Mouse (Mus musculus) hindbrain, embryonic 12.5 days (tissue): ENCODE results near the gene Olfr1061. TPM values are rescaled to one million over a fixed set of nuclear protein-coding genes. Genes with fewer than 3 reads are reported as not detected.
"Not testable (repeated sequence)": the region's sequence is repeated elsewhere in the genome, so short reads cannot be mapped to it uniquely, and the experiment has no call there.

Source experiments
- ATAC-seq: fragments of 200-750 bp; cut with Nextera tagmentation; 2 replicates; pipeline ENCODE4 v1.8.0; 2017; ENCODE audit warnings: moderate TSS enrichment; ENCODE audit not compliant: low FRiP score
- H3K27ac ChIP-seq: fragments of 300-500 bp; sonication (generic); 2 replicates; pipeline ENCODE4 v1.5.1; 2016; ENCODE audit warnings: mild to moderate bottlenecking
- H3K27me3 ChIP-seq: fragments of 300-500 bp; sonication (generic); 2 replicates; pipeline ENCODE4 v1.6.1; 2016; ENCODE audit warnings: mild to moderate bottlenecking
- H3K36me3 ChIP-seq: fragments of 300-500 bp; sonication (generic); 2 replicates; pipeline ENCODE4 v1.6.1; 2016; ENCODE audit warnings: mild to moderate bottlenecking
- H3K4me1 ChIP-seq: fragments of 300-500 bp; sonication (generic); 2 replicates; pipeline ENCODE4 v1.6.1; 2016
- H3K4me2 ChIP-seq: fragments of 300-500 bp; sonication (generic); replicated peaks from 2 replicates; pipeline ENCODE4 v1.6.1; 2016; ENCODE audit warnings: mild to moderate bottlenecking
- H3K4me3 ChIP-seq: fragments of 300-500 bp; sonication (generic); 2 replicates; pipeline ENCODE4 v1.5.1; 2016; ENCODE audit warnings: mild to moderate bottlenecking
- H3K9ac ChIP-seq: fragments of 300-500 bp; sonication (generic); 2 replicates; pipeline ENCODE4 v1.6.1; 2016; ENCODE audit warnings: mild to moderate bottlenecking, moderate library complexity
- H3K9me3 ChIP-seq: fragments of 300-500 bp; sonication (generic); replicated peaks from 2 replicates; pipeline ENCODE4 v1.6.1; 2016; ENCODE audit warnings: mild to moderate bottlenecking
- WGBS: fragments of 180-500 bp; shearing (Covaris S2); methylation state at CpG from one replicate; pipeline ENCODE4 v1.1.7; 2016; 5-methylcytosine and 5-hydroxymethylcytosine counted together
- polyA plus RNA-seq: library from polyadenylated mRNA; unstranded; fragments of >200 nt; fragmentation: Nextera tagmentation; extraction: Ambion mirVana; gene quantifications from 2 replicates; pipeline ENCODE4 v1.2.1, GENCODE M21; 2016

The Olfr1061 gene
- not detected in 2 replicates for polyA plus RNA-seq

DNA sequence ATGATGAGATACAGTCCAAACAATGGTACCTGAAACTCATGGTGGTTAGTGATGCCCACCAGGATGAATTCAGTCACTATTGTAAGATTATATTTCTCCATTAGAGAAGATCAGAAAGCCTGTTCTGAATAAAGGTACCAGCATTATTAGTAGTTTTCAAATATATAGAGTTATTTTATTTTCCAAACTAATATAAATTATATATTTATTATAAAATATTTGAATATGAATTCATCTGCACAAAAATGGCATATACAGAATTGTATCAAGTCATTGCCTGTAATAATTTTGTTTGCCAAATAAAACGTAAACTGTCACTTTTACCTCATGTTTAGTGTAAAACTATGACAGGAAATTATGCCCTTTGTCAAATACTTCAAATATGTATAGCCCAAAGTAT lies at the start of gene Olfr1061:
Gene Olfr1061 (minus strand): TSS at position 101 of the 400 bp plus-strand sequence.
- H3K27ac ChIP-seq = no peak within 1 kb of the TSS
- H3K4me2 ChIP-seq = no peak within 1 kb of the TSS
- no peaks in the 10 kb centered on the region for H3K27me3 ChIP-seq
- no peaks in the 10 kb centered on the region for H3K4me1 ChIP-seq
- WGBS = 78% methylated on average over 1 of the region's 1 CpGs
- no peak within 1 kb of the TSS for H3K9ac ChIP-seq
- no peaks in the 10 kb centered on the region for H3K36me3 ChIP-seq
- H3K4me3 ChIP-seq = no peak within 1 kb of the TSS
- H3K9me3 ChIP-seq = no peaks in the 10 kb centered on the region
- ATAC-seq = no peak

DNA sequence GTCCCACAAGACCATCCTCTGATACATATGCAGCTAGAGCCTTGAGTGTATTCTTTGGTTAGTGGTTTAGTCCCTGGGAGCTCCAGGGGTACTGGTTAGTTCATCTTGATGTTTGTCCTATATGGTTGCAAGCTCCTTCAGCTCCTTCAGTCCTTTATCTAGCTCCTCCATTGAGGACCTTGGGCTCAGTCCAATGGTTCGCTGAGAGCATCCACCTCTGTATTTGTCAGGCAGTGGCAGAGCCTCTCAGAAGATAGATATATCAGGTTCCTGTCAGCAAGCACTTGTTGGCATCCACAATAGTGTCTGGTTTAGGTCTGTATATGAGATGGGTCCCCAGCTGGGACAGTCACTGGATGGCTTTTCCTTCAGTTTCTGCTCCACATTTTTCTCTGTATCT lies 46.6 kb upstream of the Olfr1061 start:
- Histone ChIP-seq H3K36me3 (no peaks in the 10 kb centered on the region), H3K27ac (no peak overlapping the region), H3K9me3 (no peaks in the 10 kb centered on the region), H3K27me3 (no peaks in the 10 kb centered on the region), H3K4me3 (no peak overlapping the region), H3K4me2 (no peak overlapping the region), H3K9ac (no peak overlapping the region), H3K4me1 (no peaks in the 10 kb centered on the region)
- 90% methylated on average over 1 of the region's 1 CpGs for WGBS
- ATAC-seq = no peak

GRCm38 (mm10) chr2:86456169-86456568 lies 42.3 kb upstream of the Olfr1061 start, which contains the start of gene Olfr1066:
Gene Olfr1066 (minus strand): TSS chr2:86456269.
- no peak within 1 kb of the TSS for H3K4me2 ChIP-seq
- no peaks in the 10 kb centered on the region for H3K36me3 ChIP-seq
- H3K9me3 ChIP-seq = no peaks in the 10 kb centered on the region
- H3K4me1 ChIP-seq = no peaks in the 10 kb centered on the region
- no peak within 1 kb of the TSS for H3K4me3 ChIP-seq
- no peak within 1 kb of the TSS for H3K27ac ChIP-seq
- ATAC-seq = no peak
- H3K9ac ChIP-seq = no peak within 1 kb of the TSS
- H3K27me3 ChIP-seq = no peaks in the 10 kb centered on the region
- 88% methylated on average over 1 of the region's 1 CpGs for WGBS

- ATAC-seq, H3K9me3 ChIP-seq, H3K27ac ChIP-seq, H3K9ac ChIP-seq, H3K4me2 ChIP-seq, H3K27me3 ChIP-seq, H3K36me3 ChIP-seq, H3K4me1 ChIP-seq, H3K4me3 ChIP-seq: not testable (repeated sequence)
- 83% methylated on average over 1 of the region's 1 CpGs for WGBS
Observed at GRCm38 (mm10) chr2:86450491-86450890, 36.6 kb upstream of the Olfr1061 start, which contains the start of gene Olfr1065. Gene Olfr1065 (minus strand): TSS chr2:86450591.

- not testable (repeated sequence) for H3K36me3 ChIP-seq, ATAC-seq, H3K9me3 ChIP-seq, H3K4me1 ChIP-seq, H3K4me3 ChIP-seq, H3K27ac ChIP-seq, H3K27me3 ChIP-seq, H3K9ac ChIP-seq, H3K4me2 ChIP-seq
- WGBS = 38% methylated on average over 1 of the region's 1 CpGs
Observed at GRCm38 (mm10) chr2:86442101-86442500, 28.3 kb upstream of the Olfr1061 start.

DNA sequence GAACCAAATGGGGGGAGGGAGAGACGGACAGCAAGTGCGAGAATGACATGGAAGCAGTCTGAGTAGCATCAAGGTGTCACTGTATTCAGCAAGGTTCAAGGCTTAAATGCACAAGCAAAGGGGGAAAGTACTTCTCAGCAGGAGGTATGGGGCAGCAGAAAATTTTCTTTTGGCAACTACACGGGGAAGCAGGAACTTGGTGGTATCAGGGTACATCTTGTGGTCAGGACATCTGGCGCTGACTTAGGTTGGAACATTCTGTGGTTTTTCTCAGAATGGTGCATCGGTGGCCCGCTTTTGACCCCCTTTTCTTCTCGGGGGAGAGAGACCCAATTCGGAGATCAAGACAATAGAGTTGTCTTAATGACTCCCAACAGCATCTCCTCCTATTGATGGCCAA lies 14.7 kb upstream of the Olfr1061 start:
- not testable (repeated sequence) for H3K27me3 ChIP-seq, H3K4me2 ChIP-seq
- WGBS = 89% methylated on average over 8 of the region's 8 CpGs

DNA sequence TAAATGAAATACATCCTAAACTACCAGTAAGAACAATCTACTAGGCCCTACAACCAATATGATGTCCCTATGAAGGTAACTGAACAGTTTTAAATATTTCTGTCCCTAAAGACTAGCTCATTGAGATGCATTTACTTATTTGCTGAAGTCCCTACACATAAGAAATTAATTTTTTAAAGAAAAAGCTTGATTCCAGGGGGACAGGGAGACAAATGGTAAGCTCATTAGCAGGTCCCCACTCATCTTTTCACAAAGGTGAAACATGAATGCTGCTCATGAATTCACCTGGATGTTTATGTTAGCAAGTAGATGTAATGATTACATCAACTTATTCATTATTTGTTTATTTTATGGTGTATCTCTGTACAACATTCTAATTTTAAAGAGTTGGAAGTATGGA lies 12.8 kb upstream of the Olfr1061 start, which contains the start of gene Olfr1062:
Gene Olfr1062 (minus strand): TSS at position 101 of the 400 bp plus-strand sequence.
- not testable (repeated sequence) for H3K9me3 ChIP-seq, H3K27ac ChIP-seq, H3K9ac ChIP-seq, H3K36me3 ChIP-seq, H3K4me1 ChIP-seq, ATAC-seq, H3K4me3 ChIP-seq, H3K27me3 ChIP-seq, H3K4me2 ChIP-seq

More for the DNA sequence above, 14.7 kb upstream of the Olfr1061 start:
- not testable (repeated sequence) for H3K27ac ChIP-seq, H3K36me3 ChIP-seq, H3K4me1 ChIP-seq, H3K9me3 ChIP-seq, ATAC-seq, H3K4me3 ChIP-seq, H3K9ac ChIP-seq

DNA sequence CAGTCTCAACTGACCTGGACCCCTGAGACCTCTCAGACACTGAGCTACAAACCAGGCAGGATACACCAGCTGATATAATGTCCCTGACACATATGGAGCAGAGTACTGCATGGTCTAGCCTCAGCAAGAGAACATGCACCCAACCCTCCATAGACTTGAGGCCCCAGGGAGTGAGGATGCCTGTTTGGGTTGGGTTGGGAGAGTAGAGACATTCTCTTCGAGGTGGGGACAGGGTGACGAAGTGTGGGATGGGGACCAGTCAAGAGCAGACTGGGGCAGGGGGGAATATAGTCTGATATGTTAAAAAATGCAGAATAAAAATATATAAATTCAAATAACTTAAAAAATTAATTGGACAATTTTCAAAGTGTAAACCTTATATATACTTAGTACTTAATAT lies 18.7 kb downstream of the Olfr1061 start:
- no peak overlapping the region for H3K9ac ChIP-seq
- H3K27me3 ChIP-seq = no peaks in the 10 kb centered on the region
- H3K4me3 ChIP-seq = no peak overlapping the region
- H3K27ac ChIP-seq = no peak overlapping the region
- H3K36me3 ChIP-seq = no peaks in the 10 kb centered on the region
- H3K4me1 ChIP-seq = no peaks in the 10 kb centered on the region
- no peaks in the 10 kb centered on the region for H3K9me3 ChIP-seq
- WGBS = 91% methylated on average over 2 of the region's 2 CpGs
- ATAC-seq = no peak
- H3K4me2 ChIP-seq = no peak overlapping the region

DNA sequence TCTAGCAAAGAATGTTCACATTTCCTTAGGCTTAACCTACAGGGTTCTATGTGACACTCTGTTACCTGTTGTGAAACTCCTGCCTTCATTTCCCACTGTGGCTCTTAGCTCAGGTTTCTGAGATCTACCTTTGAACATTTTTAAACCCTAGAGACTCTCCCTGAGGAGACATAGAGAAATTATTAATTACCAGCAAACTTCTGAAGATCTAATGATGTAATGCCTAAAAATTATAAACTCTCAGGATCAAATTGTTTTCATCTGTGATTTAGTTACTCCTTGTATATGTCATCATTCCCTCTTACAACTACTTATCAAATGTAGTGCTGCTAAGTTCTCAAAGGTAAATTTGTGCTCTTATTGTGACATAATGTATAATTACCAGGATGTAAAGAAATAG lies 25.4 kb downstream of the Olfr1061 start, which contains the start of gene Olfr1058:
Gene Olfr1058 (minus strand): TSS at position 101 of the 400 bp plus-strand sequence.
- not testable (repeated sequence) for H3K36me3 ChIP-seq, H3K9me3 ChIP-seq, H3K27ac ChIP-seq, H3K27me3 ChIP-seq, H3K4me3 ChIP-seq, H3K4me2 ChIP-seq, H3K4me1 ChIP-seq, ATAC-seq, H3K9ac ChIP-seq

DNA sequence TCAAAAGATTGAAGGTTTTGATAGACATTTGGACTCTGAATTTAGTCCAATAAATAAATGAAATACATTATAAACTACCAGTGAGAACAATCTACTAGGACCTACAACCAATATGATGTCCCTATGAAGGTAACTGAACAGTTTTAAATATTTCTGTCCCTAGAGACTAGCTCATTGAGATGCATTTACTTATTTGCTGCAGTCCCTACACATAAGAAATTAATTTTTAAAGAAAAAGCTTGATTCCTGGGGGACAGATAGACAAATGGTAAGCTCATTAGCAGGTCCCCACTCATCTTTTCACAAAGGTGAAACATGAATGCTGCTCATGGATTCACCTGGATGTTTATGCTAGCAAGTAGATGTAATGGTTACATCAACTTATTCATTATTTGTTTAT lies 35.6 kb downstream of the Olfr1061 start, which contains the start of gene Olfr1057:
Gene Olfr1057 (minus strand): TSS at position 101 of the 400 bp plus-strand sequence.
- no peaks in the 10 kb centered on the region for H3K4me1 ChIP-seq
- H3K4me3 ChIP-seq = no peak within 1 kb of the TSS
- no peak within 1 kb of the TSS for H3K27ac ChIP-seq
- no peaks in the 10 kb centered on the region for H3K9me3 ChIP-seq
- no peaks in the 10 kb centered on the region for H3K36me3 ChIP-seq
- no peak within 1 kb of the TSS for H3K4me2 ChIP-seq
- no peak for ATAC-seq
- H3K27me3 ChIP-seq = no peaks in the 10 kb centered on the region
- no peak within 1 kb of the TSS for H3K9ac ChIP-seq

GRCm38 (mm10) chr2:86366342-86366741 lies 47.5 kb downstream of the Olfr1061 start:
- not testable (repeated sequence) for H3K4me3 ChIP-seq, H3K9me3 ChIP-seq, H3K36me3 ChIP-seq, H3K9ac ChIP-seq, H3K27ac ChIP-seq, H3K4me1 ChIP-seq, ATAC-seq, H3K4me2 ChIP-seq, H3K27me3 ChIP-seq
- no CpG with 5 or more reads among the region's 6 CpGs for WGBS
